Mouse (Mus musculus) testis, adult 2 months (tissue): ENCODE measurements around the gene Ggn.

Experiments used
- CTCF ChIP-seq: fragments of 200-500 bp; IDR thresholded peaks from 2 replicates; pipeline ENCODE4 v1.5.1; 2012; ENCODE audit warnings: low read depth, mild to moderate bottlenecking, inconsistent platforms, low read length, moderate library complexity; ENCODE audit not compliant: control insufficient read depth, insufficient read depth, insufficient replicate concordance
- POLR2A ChIP-seq: fragments of 200-500 bp; IDR thresholded peaks from 2 replicates; pipeline ENCODE4 v1.6.1; 2012; ENCODE audit warnings: low read depth, mild to moderate bottlenecking, inconsistent platforms, low read length, moderate library complexity; ENCODE audit not compliant: control insufficient read depth

DNA sequence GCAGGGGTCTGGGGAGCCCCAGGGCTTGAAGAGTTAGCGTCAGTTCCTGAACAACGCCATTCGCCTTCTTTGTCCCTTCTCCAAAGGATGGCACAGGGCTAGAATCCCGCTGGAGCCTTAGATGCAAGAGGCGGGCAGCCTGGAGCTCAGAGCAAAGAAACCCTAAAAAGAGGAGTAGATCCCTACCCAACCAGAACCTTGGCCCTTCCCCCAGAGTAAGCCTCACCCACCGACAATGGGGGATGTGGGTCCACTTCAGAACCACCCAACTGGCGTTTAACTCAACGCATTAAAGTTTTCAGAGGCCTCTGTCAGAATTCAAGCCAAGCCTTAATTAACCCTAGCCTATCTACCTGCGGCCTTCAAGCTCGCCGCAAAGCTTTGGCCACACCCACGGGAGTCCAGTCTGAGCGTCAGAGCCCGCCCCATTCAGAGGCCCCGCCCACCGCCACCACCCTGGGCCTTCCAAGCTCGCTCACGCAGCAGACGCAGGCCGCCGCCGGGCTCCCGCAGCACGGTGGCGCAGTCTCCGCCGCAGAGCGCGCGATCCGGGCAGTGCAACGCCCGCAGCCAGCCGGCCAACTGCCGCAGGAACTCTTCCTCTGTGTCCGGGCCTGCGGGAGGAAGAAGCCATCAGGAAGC, 14.7 kb upstream of the Ggn start:
- TF ChIP-seq POLR2A (peak; percentile 56), CTCF (no peak)
